Mouse (Mus musculus) erythroblast, embryonic 14.5 days (primary cell): ENCODE data around the gene Rinl. TPM values are rescaled to one million over a fixed set of nuclear protein-coding genes. Genes with fewer than 3 reads are reported as not detected.

Experiments
- H3K27me3 ChIP-seq: 2 replicates; pipeline ENCODE4 v1.6.1; 2012; ENCODE audit warnings: inconsistent platforms; ENCODE audit not compliant: control insufficient read depth
- H3K36me3 ChIP-seq: 2 replicates; pipeline ENCODE4 v1.6.1; 2012; ENCODE audit warnings: mild to moderate bottlenecking, inconsistent platforms; ENCODE audit not compliant: control insufficient read depth
- H3K4me1 ChIP-seq: 2 replicates; pipeline ENCODE4 v1.6.1; 2012; ENCODE audit warnings: inconsistent platforms; ENCODE audit not compliant: control insufficient read depth
- H3K4me3 ChIP-seq: replicated peaks from 2 replicates; pipeline ENCODE3; 2012; ENCODE audit warnings: moderate library complexity, mild to moderate bottlenecking, inconsistent platforms
- H3K9me3 ChIP-seq: 2 replicates; pipeline ENCODE4 v1.6.1; 2012; ENCODE audit warnings: low read length, inconsistent platforms, mixed read lengths; ENCODE audit not compliant: control insufficient read depth
- GATA1 ChIP-seq: IDR thresholded peaks from 2 replicates; pipeline ENCODE4 v1.6.1; 2012; ENCODE audit warnings: low read length, inconsistent platforms, mixed read lengths
- TAL1 ChIP-seq: IDR thresholded peaks from 3 replicates; pipeline ENCODE4 v1.6.1; 2012; ENCODE audit warnings: low read length, inconsistent platforms, mixed read lengths
- polyA plus RNA-seq: library from polyadenylated mRNA; stranded (reverse); fragments of >175 nt; gene quantifications from 2 replicates; pipeline ENCODE4 v1.2.3, GENCODE M21; 2012

The Rinl gene
- polyA plus RNA-seq, 1 experiment: 0.49 TPM

DNA sequence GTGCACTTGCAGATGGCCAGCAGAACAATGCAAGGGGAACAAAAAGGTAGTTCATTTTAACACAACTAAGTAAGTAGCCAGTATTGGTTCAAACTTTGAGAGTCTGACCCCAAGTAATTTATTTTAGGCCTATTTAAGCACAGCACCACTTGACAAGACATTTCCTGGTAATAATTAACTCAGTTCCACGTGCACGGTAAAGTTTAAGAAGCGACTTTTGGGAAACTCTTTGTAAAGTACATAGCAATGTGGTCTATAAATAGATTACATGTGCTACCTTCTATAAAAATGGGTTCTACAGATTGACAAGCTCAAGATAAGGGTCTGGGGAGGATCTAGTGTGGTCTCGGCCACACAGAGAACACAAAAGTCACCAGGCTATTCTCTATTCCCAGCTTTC lies 15.0 kb downstream of the Rinl start:
- TF ChIP-seq TAL1 (no peak), GATA1 (no peak)
- Histone ChIP-seq H3K4me1 (peaks cover 38% of the 10 kb centered on the region), H3K36me3 (peaks cover 2% of the 10 kb centered on the region; the same call in 1 of the 2 replicates), H3K9me3 (no peaks in the 10 kb centered on the region), H3K27me3 (no peaks in the 10 kb centered on the region), H3K4me3 (no peak overlapping the region)

DNA sequence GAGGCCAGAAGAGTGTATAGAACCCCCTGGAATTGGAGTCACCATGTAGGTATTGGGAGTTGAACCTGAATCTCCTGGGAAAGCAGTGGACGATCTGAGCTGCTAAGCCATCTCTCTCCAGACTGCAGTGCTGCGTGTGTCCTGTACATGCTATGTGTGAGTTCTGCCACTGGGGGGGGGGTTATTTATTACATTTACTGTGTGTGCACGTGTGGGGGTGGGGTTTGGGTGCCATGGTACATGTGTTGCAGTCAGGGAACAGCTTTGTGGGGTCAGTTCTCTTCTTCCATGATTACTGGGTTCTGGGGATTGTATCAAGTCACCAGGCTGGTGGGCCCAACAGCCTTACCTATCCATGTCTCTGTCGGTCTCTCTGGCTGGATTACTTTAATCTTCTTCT lies 18.1 kb downstream of the Rinl start:
- H3K27me3 ChIP-seq: no peaks in the 10 kb centered on the region
- TF ChIP-seq GATA1 (no peak), TAL1 (no peak)
- H3K9me3 ChIP-seq: no peaks in the 10 kb centered on the region
- peaks cover 53% of the 10 kb centered on the region for H3K4me1 ChIP-seq
- H3K4me3 ChIP-seq: no peak overlapping the region
- peaks cover 2% of the 10 kb centered on the region for H3K36me3 ChIP-seq

- no peaks in the 10 kb centered on the region for H3K9me3 ChIP-seq
- peak overlapping the region; percentile 93 for H3K4me3 ChIP-seq
- H3K4me1 ChIP-seq: peaks cover 55% of the 10 kb centered on the region
- peaks cover 11% of the 10 kb centered on the region for H3K36me3 ChIP-seq
- no peaks in the 10 kb centered on the region for H3K27me3 ChIP-seq
- TF ChIP-seq TAL1 (no peak), GATA1 (no peak)
Observed at GRCm38 (mm10) chr7:28807641-28808220, 19.0 kb downstream of the Rinl start.

GRCm38 (mm10) chr7:28808221-28808941 lies 19.6 kb downstream of the Rinl start, which contains the start of gene Hnrnpl:
Gene Hnrnpl (plus strand): TSS chr7:28808541.
- peaks cover 55% of the 10 kb centered on the region for H3K4me1 ChIP-seq
- peak within 1 kb of the TSS; percentile 93 for H3K4me3 ChIP-seq
- TF ChIP-seq GATA1: no peak
- no peak for TF ChIP-seq TAL1

GRCm38 (mm10) chr7:28808957-28809393 lies 20.2 kb downstream of the Rinl start:
- peaks cover 55% of the 10 kb centered on the region for H3K4me1 ChIP-seq
- H3K27me3 ChIP-seq: no peaks in the 10 kb centered on the region
- TF ChIP-seq GATA1: no peak
- no peak for TF ChIP-seq TAL1
- H3K36me3 ChIP-seq: peaks cover 23% of the 10 kb centered on the region
- no peaks in the 10 kb centered on the region for H3K9me3 ChIP-seq
- H3K4me3 ChIP-seq: peak overlapping the region; percentile 93

More at GRCm38 (mm10) chr7:28808221-28808941, 19.6 kb downstream of the Rinl start, which contains the start of gene Hnrnpl:
- Histone ChIP-seq H3K36me3 (peaks cover 17% of the 10 kb centered on the region), H3K9me3 (no peaks in the 10 kb centered on the region), H3K27me3 (no peaks in the 10 kb centered on the region)

- Histone ChIP-seq H3K4me3 (peak overlapping the region; percentile 93), H3K36me3 (peaks cover 29% of the 10 kb centered on the region), H3K4me1 (peaks cover 57% of the 10 kb centered on the region), H3K9me3 (no peaks in the 10 kb centered on the region), H3K27me3 (no peaks in the 10 kb centered on the region)
- TF ChIP-seq GATA1 (no peak), TAL1 (no peak)
Observed at GRCm38 (mm10) chr7:28809401-28810089, 20.8 kb downstream of the Rinl start.

GRCm38 (mm10) chr7:28810107-28811066 lies 21.6 kb downstream of the Rinl start:
- Histone ChIP-seq H3K27me3 (no peaks in the 10 kb centered on the region), H3K4me1 (peaks cover 64% of the 10 kb centered on the region), H3K9me3 (no peaks in the 10 kb centered on the region), H3K4me3 (peak overlapping the region; percentile 93), H3K36me3 (peaks cover 37% of the 10 kb centered on the region)
- no peak for TF ChIP-seq TAL1
- TF ChIP-seq GATA1: peak; percentile 46; the same call in 1 of the 2 replicates

- TF ChIP-seq TAL1: no peak
- TF ChIP-seq GATA1: no peak
- Histone ChIP-seq H3K4me3 (peak overlapping the region; percentile 93), H3K4me1 (peaks cover 72% of the 10 kb centered on the region)
Observed at GRCm38 (mm10) chr7:28811228-28811627, 22.5 kb downstream of the Rinl start.

More at GRCm38 (mm10) chr7:28811228-28811627, 22.5 kb downstream of the Rinl start:
- Histone ChIP-seq H3K9me3 (no peaks in the 10 kb centered on the region), H3K36me3 (peaks cover 46% of the 10 kb centered on the region), H3K27me3 (no peaks in the 10 kb centered on the region)
